Mouse (Mus musculus): ENCODE measurements at regions not wholly inside any gene's neighbourhood (a gene's known extent, or its start where the extent isn't known, plus 50 kb on each side); places are given as distances from the start of the nearest gene placed in this dataset.

GRCm38 (mm10) chr12:109712386-109712785 lies 112.3 kb upstream of the Rtl1 start:
- WGBS = 90% methylated on average over 16 of the region's 16 CpGs

DNA sequence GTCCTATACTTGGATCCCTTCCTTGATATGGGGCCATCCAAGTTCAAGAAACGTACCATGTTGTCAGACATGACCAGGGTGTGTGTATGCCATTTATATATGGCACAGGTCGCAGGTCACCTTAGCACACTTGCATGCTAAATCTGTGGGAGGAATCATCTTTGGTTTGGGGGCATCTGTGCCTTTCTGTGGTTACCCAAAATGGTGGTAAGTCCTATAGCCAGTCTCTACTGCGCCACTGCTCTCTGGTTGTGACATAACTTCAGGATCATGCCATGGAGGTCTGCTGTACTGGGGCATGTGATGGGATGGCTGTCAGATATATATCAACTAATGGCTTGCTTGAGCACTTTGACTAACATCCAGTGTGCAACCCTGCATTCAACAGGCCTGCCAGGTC lies 112.9 kb upstream of the Rtl1 start:
- no peaks in the 10 kb centered on the region for H3K9me3 ChIP-seq (replicated peaks; ENCODE audit: control insufficient read depth, low read length)
- no peak for ATAC-seq (replicated peaks; ENCODE audit: insufficient number of reproducible peaks, low FRiP score, low TSS enrichment, low read depth)
- no peak overlapping the region for H3K4me2 ChIP-seq (ENCODE audit: low read depth, low read length)
- no peaks in the 10 kb centered on the region for H3K27me3 ChIP-seq (ENCODE audit: control insufficient read depth, insufficient read depth, low read length)
- no peak overlapping the region for H3K4me3 ChIP-seq (ENCODE audit: low read depth, low read length)
- no peak overlapping the region for H3K27ac ChIP-seq (replicated peaks; ENCODE audit: low read depth, low read length)
- no peaks in the 10 kb centered on the region for H3K4me1 ChIP-seq (ENCODE audit: control insufficient read depth, insufficient read depth, low read length)
- no peak overlapping the region for H3K9ac ChIP-seq (replicated peaks; ENCODE audit: low read length)
- no peaks in the 10 kb centered on the region for H3K36me3 ChIP-seq (replicated peaks; ENCODE audit: control insufficient read depth, insufficient read depth, low read depth, low read length)
- DNase-seq (ENCODE audit: low spot score) = no peak
- WGBS = 92% methylated on average over 3 of the region's 3 CpGs

More at GRCm38 (mm10) chr12:109712386-109712785, 112.3 kb upstream of the Rtl1 start:
- Histone ChIP-seq H3K4me1 (ENCODE audit: control insufficient read depth, insufficient read depth, low read length) (no peaks in the 10 kb centered on the region), H3K9ac (replicated peaks; ENCODE audit: low read length) (no peak overlapping the region), H3K9me3 (replicated peaks; ENCODE audit: control insufficient read depth, low read length) (no peaks in the 10 kb centered on the region), H3K4me3 (ENCODE audit: low read depth, low read length) (no peak overlapping the region), H3K4me2 (ENCODE audit: low read depth, low read length) (no peak overlapping the region), H3K36me3 (replicated peaks; ENCODE audit: control insufficient read depth, insufficient read depth, low read depth, low read length) (no peaks in the 10 kb centered on the region), H3K27me3 (ENCODE audit: control insufficient read depth, insufficient read depth, low read length) (no peaks in the 10 kb centered on the region), H3K27ac (replicated peaks; ENCODE audit: low read depth, low read length) (no peak overlapping the region)
- no peak for ATAC-seq (replicated peaks; ENCODE audit: insufficient number of reproducible peaks, low FRiP score, low TSS enrichment, low read depth)
- DNase-seq (ENCODE audit: low spot score) = no peak

DNA sequence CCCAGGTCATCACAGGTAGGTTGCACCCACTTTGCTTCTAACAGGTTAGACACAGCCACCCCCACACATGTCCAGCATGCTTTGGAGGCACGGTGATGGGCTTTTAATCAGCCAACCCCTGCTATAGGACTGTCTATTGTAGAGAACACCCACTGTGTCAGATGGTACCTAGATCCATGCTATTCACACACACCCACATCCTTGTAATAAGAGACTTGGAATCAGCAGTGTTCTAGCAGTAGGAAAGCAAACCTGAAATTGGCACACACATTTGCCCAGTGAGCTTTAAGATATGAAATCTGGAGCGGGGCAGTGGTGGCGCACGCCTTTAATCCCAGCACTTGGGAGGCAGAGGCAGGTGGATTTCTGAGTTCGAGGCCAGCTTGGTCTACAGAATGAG lies 113.9 kb upstream of the Rtl1 start:
- Histone ChIP-seq H3K4me2 (ENCODE audit: low read depth, low read length) (no peak overlapping the region), H3K27me3 (ENCODE audit: control insufficient read depth, insufficient read depth, low read length) (no peaks in the 10 kb centered on the region), H3K4me3 (ENCODE audit: low read depth, low read length) (no peak overlapping the region), H3K27ac (replicated peaks; ENCODE audit: low read depth, low read length) (no peak overlapping the region), H3K36me3 (replicated peaks; ENCODE audit: control insufficient read depth, insufficient read depth, low read depth, low read length) (no peaks in the 10 kb centered on the region), H3K9me3 (replicated peaks; ENCODE audit: control insufficient read depth, low read length) (no peaks in the 10 kb centered on the region), H3K4me1 (ENCODE audit: control insufficient read depth, insufficient read depth, low read length) (no peaks in the 10 kb centered on the region), H3K9ac (replicated peaks; ENCODE audit: low read length) (no peak overlapping the region)
- WGBS = 95% methylated on average over 5 of the region's 5 CpGs
- DNase-seq (ENCODE audit: low spot score) (no peak), ATAC-seq (replicated peaks; ENCODE audit: insufficient number of reproducible peaks, low FRiP score, low TSS enrichment, low read depth) (no peak)

DNA sequence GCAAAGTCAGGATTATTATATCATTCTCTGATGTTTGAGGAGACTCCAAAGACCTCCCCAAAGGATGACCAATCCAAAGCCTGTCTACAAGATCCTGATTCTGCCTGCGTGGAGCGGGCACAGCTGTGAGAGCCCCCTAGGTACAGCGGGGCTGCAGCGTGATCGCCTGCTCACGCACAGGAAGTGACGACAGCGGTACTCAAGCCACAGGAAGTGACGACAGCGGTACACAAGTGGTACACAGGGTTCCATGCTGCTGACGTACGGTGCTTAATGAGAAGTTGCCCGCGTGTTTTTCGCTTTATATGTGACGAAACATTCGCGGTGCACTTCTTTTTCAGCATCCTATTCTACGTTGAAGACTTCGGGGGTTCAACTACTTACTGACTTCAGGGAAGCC lies 116.9 kb upstream of the Rtl1 start:
- WGBS = 94% methylated on average over 20 of the region's 20 CpGs
- H3K27ac ChIP-seq (replicated peaks; ENCODE audit: low read depth, low read length) = no peak overlapping the region
- H3K9me3 ChIP-seq (replicated peaks; ENCODE audit: control insufficient read depth, low read length) = no peaks in the 10 kb centered on the region
- H3K27me3 ChIP-seq (ENCODE audit: control insufficient read depth, insufficient read depth, low read length) = no peaks in the 10 kb centered on the region
- H3K36me3 ChIP-seq (replicated peaks; ENCODE audit: control insufficient read depth, insufficient read depth, low read depth, low read length) = no peaks in the 10 kb centered on the region; the same call in 1 of the 2 replicates
- ATAC-seq (replicated peaks; ENCODE audit: insufficient number of reproducible peaks, low FRiP score, low TSS enrichment, low read depth) (no peak), DNase-seq (ENCODE audit: low spot score) (no peak)
- no peak overlapping the region for H3K4me3 ChIP-seq (ENCODE audit: low read depth, low read length)
- no peak overlapping the region for H3K4me2 ChIP-seq (ENCODE audit: low read depth, low read length)
- no peaks in the 10 kb centered on the region for H3K4me1 ChIP-seq (ENCODE audit: control insufficient read depth, insufficient read depth, low read length)
- H3K9ac ChIP-seq (replicated peaks; ENCODE audit: low read length) = no peak overlapping the region

DNA sequence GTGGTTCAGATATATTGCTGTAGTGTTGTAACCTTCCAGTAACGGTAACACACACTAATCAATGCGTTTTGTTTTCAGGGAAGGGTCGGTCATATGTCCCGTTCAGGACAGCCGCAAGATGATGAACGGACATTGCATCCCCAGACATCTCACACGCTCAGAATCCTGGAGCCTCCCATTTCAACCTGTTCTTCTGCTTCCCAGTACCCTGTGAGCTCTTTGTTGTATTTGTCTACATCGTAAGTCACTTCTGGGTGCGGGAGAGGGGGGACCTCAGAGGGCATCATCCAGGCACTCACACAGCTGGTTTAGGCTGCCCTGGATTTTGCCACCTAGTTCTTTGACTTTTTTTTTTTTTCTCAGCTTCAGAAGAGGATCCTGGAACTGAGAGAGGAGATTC lies 117.9 kb upstream of the Rtl1 start:
- H3K36me3 ChIP-seq (replicated peaks; ENCODE audit: control insufficient read depth, insufficient read depth, low read depth, low read length) = no peaks in the 10 kb centered on the region; the same call in 1 of the 2 replicates
- 92% methylated on average over 9 of the region's 9 CpGs for WGBS
- ATAC-seq (replicated peaks; ENCODE audit: insufficient number of reproducible peaks, low FRiP score, low TSS enrichment, low read depth) = no peak
- DNase-seq (ENCODE audit: low spot score) = no peak
- H3K27me3 ChIP-seq (ENCODE audit: control insufficient read depth, insufficient read depth, low read length) = no peaks in the 10 kb centered on the region
- no peaks in the 10 kb centered on the region for H3K4me1 ChIP-seq (ENCODE audit: control insufficient read depth, insufficient read depth, low read length)
- H3K27ac ChIP-seq (replicated peaks; ENCODE audit: low read depth, low read length) = no peak overlapping the region
- no peak overlapping the region for H3K4me2 ChIP-seq (ENCODE audit: low read depth, low read length)
- no peaks in the 10 kb centered on the region for H3K9me3 ChIP-seq (replicated peaks; ENCODE audit: control insufficient read depth, low read length)
- H3K9ac ChIP-seq (replicated peaks; ENCODE audit: low read length) = no peak overlapping the region
- H3K4me3 ChIP-seq (ENCODE audit: low read depth, low read length) = no peak overlapping the region

DNA sequence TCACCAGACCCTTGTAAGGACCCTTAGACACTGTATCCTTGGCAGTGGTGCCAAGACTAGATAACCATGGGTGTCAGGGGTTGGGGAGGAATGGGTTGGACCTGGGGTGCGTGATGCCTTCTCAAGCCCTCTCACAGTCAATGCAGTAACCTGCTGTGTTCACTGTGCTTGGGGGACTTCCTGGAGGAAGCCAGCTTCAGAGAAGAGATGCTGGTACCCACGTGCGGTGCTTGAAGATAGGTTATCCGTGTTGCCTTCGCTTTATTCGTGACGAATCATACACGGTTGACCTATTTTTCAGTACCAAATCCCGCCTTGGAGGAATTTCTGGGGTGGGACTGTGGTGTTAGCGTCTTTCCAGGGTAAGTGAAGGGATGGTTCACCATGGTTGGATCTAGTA lies 138.1 kb upstream of the Rtl1 start:
- 95% methylated on average over 10 of the region's 10 CpGs for WGBS
- Histone ChIP-seq H3K9ac (replicated peaks; ENCODE audit: low read length) (no peak overlapping the region), H3K4me2 (ENCODE audit: low read depth, low read length) (no peak overlapping the region), H3K27me3 (ENCODE audit: control insufficient read depth, insufficient read depth, low read length) (no peaks in the 10 kb centered on the region), H3K4me1 (ENCODE audit: control insufficient read depth, insufficient read depth, low read length) (no peaks in the 10 kb centered on the region), H3K9me3 (replicated peaks; ENCODE audit: control insufficient read depth, low read length) (no peaks in the 10 kb centered on the region), H3K36me3 (replicated peaks; ENCODE audit: control insufficient read depth, insufficient read depth, low read depth, low read length) (peaks cover 3% of the 10 kb centered on the region; the same call in 1 of the 2 replicates), H3K27ac (replicated peaks; ENCODE audit: low read depth, low read length) (no peak overlapping the region), H3K4me3 (ENCODE audit: low read depth, low read length) (no peak overlapping the region)
- ATAC-seq (replicated peaks; ENCODE audit: insufficient number of reproducible peaks, low FRiP score, low TSS enrichment, low read depth) = no peak
- no peak for DNase-seq (ENCODE audit: low spot score)

DNA sequence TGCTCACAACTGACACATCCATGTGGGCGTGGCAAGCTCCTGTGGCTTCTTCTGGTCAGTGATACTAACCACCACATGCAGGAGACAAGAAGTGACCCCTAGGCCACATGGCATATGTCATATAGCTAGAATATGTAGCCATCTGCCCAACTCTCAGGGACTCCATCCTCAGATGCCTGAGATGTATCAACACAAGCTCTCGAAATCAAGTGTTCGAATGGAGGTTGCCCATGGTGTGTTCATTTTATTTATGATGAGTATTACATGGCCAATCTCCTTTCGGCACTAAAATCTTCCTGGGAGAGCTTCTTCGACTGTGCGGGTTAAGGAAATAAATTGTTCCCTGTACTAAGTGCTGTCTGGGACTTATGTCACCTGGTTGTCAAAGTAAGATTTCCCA lies 138.8 kb upstream of the Rtl1 start:
- H3K4me3 ChIP-seq (ENCODE audit: low read depth, low read length) = no peak overlapping the region
- DNase-seq (ENCODE audit: low spot score) (no peak), ATAC-seq (replicated peaks; ENCODE audit: insufficient number of reproducible peaks, low FRiP score, low TSS enrichment, low read depth) (no peak)
- peaks cover 3% of the 10 kb centered on the region for H3K36me3 ChIP-seq (replicated peaks; ENCODE audit: control insufficient read depth, insufficient read depth, low read depth, low read length)
- no peak overlapping the region for H3K27ac ChIP-seq (replicated peaks; ENCODE audit: low read depth, low read length)
- H3K9me3 ChIP-seq (replicated peaks; ENCODE audit: control insufficient read depth, low read length) = no peaks in the 10 kb centered on the region
- H3K4me1 ChIP-seq (ENCODE audit: control insufficient read depth, insufficient read depth, low read length) = no peaks in the 10 kb centered on the region
- 92% methylated on average over 6 of the region's 6 CpGs for WGBS
- no peaks in the 10 kb centered on the region for H3K27me3 ChIP-seq (ENCODE audit: control insufficient read depth, insufficient read depth, low read length)
- no peak overlapping the region for H3K9ac ChIP-seq (replicated peaks; ENCODE audit: low read length)
- H3K4me2 ChIP-seq (ENCODE audit: low read depth, low read length) = no peak overlapping the region

DNA sequence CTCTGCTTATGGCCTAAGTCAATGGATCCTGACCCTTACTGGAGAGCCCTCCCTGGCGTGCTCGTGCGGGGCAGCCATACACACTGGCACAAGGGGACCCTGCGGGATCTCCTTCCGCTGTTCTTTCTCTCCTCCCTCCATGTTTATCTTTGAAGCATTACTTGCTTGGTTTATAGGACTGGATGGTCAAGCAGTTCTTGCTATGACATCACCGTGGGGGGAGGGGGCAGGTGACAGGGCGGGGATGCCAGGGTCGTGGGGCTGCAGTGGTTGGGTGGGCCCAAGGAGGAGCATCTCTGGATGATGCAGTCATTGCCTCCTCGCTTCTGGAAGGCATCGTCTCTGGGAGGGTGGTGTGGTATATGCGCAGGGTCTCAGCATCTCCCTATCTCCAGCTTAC lies 142.4 kb upstream of the Rtl1 start:
- Histone ChIP-seq H3K27me3 (ENCODE audit: control insufficient read depth, insufficient read depth, low read length) (no peaks in the 10 kb centered on the region), H3K9me3 (replicated peaks; ENCODE audit: control insufficient read depth, low read length) (no peaks in the 10 kb centered on the region), H3K36me3 (replicated peaks; ENCODE audit: control insufficient read depth, insufficient read depth, low read depth, low read length) (peaks cover 3% of the 10 kb centered on the region), H3K4me3 (ENCODE audit: low read depth, low read length) (no peak overlapping the region), H3K9ac (replicated peaks; ENCODE audit: low read length) (no peak overlapping the region), H3K4me2 (ENCODE audit: low read depth, low read length) (no peak overlapping the region), H3K4me1 (ENCODE audit: control insufficient read depth, insufficient read depth, low read length) (peaks cover 3% of the 10 kb centered on the region; the same call in 1 of the 2 replicates), H3K27ac (replicated peaks; ENCODE audit: low read depth, low read length) (no peak overlapping the region)
- DNase-seq (ENCODE audit: low spot score) (no peak), ATAC-seq (replicated peaks; ENCODE audit: insufficient number of reproducible peaks, low FRiP score, low TSS enrichment, low read depth) (no peak)
- 94% methylated on average over 11 of the region's 11 CpGs for WGBS
